Mouse (Mus musculus) lung, postnatal 0 days (tissue): Measurements from ENCODE around the gene Faf2. TPM values are rescaled to one million over a fixed set of nuclear protein-coding genes. Genes with fewer than 3 reads are reported as not detected.

Source experiments
- ATAC-seq: fragments of 200-750 bp; cut with Nextera tagmentation; 2 replicates; pipeline ENCODE4 v1.8.0; 2017; ENCODE audit warnings: moderate library complexity
- DNase-seq: peaks from one replicate; pipeline ENCODE4 v3.0.0-alpha.2; 2016; ENCODE audit warnings: low spot score
- H3K27ac ChIP-seq: fragments of 300-500 bp; sonication (generic); 2 replicates; pipeline ENCODE4 v1.5.1; 2014; ENCODE audit warnings: antibody characterized with exemption, mild to moderate bottlenecking, low read length, mixed read lengths
- H3K27me3 ChIP-seq: fragments of 300-500 bp; sonication (generic); replicated peaks from 2 replicates; pipeline ENCODE4 v1.6.1; 2014; ENCODE audit warnings: low read length, mixed read lengths; ENCODE audit not compliant: insufficient read depth
- H3K36me3 ChIP-seq: fragments of 300-500 bp; sonication (generic); 2 replicates; pipeline ENCODE4 v1.6.1; 2014; ENCODE audit warnings: low read length, mixed read lengths; ENCODE audit not compliant: insufficient read depth
- H3K4me1 ChIP-seq: fragments of 300-500 bp; sonication (generic); 2 replicates; pipeline ENCODE4 v1.6.1; 2014; ENCODE audit warnings: antibody characterized with exemption, low read depth, low read length, mixed read lengths; ENCODE audit not compliant: insufficient read depth
- H3K4me2 ChIP-seq: fragments of 300-500 bp; sonication (generic); replicated peaks from 2 replicates; pipeline ENCODE4 v1.6.1; 2014; ENCODE audit warnings: low read depth, mild to moderate bottlenecking, low read length, moderate library complexity, mixed read lengths
- H3K4me3 ChIP-seq: fragments of 300-500 bp; sonication (generic); 2 replicates; pipeline ENCODE4 v1.5.1; 2014; ENCODE audit warnings: low read depth, low read length
- H3K9ac ChIP-seq: fragments of 300-500 bp; sonication (generic); replicated peaks from 2 replicates; pipeline ENCODE4 v1.6.1; 2014; ENCODE audit warnings: low read depth, mild to moderate bottlenecking
- H3K9me3 ChIP-seq: fragments of 300-500 bp; sonication (generic); 2 replicates; pipeline ENCODE4 v1.6.1; 2016; ENCODE audit warnings: low read length, mixed read lengths
- CTCF ChIP-seq: IDR thresholded peaks from 2 replicates; pipeline ENCODE4 v1.5.1; 2016; ENCODE audit warnings: antibody characterized with exemption, mild to moderate bottlenecking
- EP300 ChIP-seq: IDR thresholded peaks from 2 replicates; pipeline ENCODE4 v1.6.1; 2016; ENCODE audit warnings: antibody characterized with exemption, mild to moderate bottlenecking, control low read depth
- WGBS: fragments of 180-500 bp; shearing (Covaris S2); extraction: QIAGEN DNeasy Blood & Tissue Kit; methylation state at CpG from one replicate; pipeline ENCODE4 v1.1.7; 2014; 5-methylcytosine and 5-hydroxymethylcytosine counted together
- polyA plus RNA-seq: library from polyadenylated mRNA; unstranded; fragments of >200 nt; fragmentation: Nextera tagmentation; extraction: Ambion mirVana; gene quantifications from 2 replicates; pipeline ENCODE4 v1.2.1, GENCODE M21; 2015

The Faf2 gene
- polyA plus RNA-seq, 1 experiment from 2014 or later = 53.7 TPM

GRCm38 (mm10) chr13:54591776-54592356, 29.7 kb upstream of the Faf2 start:
- ATAC-seq (no peak), DNase-seq (no peak)
- Histone ChIP-seq H3K4me1 (peaks cover 4% of the 10 kb centered on the region; the same call in 1 of the 2 replicates), H3K4me3 (no peak overlapping the region), H3K9ac (no peak overlapping the region), H3K4me2 (no peak overlapping the region), H3K36me3 (peaks cover 4% of the 10 kb centered on the region; the same call in 1 of the 2 replicates), H3K9me3 (no peaks in the 10 kb centered on the region), H3K27me3 (no peaks in the 10 kb centered on the region), H3K27ac (no peak overlapping the region)
- TF ChIP-seq EP300 (no peak), CTCF (no peak)
- WGBS = 86% methylated on average over 8 of the region's 8 CpGs

GRCm38 (mm10) chr13:54593617-54594016, 28.0 kb upstream of the Faf2 start:
- Histone ChIP-seq H3K4me2 (no peak overlapping the region), H3K27ac (no peak overlapping the region), H3K27me3 (no peaks in the 10 kb centered on the region), H3K4me3 (no peak overlapping the region), H3K9me3 (no peaks in the 10 kb centered on the region), H3K9ac (no peak overlapping the region), H3K36me3 (0 out of 2 replicates have a peak, but pooled peaks cover 4% of the 10 kb centered on the region), H3K4me1 (peaks cover 4% of the 10 kb centered on the region; the same call in 1 of the 2 replicates)
- WGBS = 90% methylated on average over 11 of the region's 11 CpGs
- no peak for ATAC-seq
- no peak for DNase-seq
- TF ChIP-seq CTCF = no peak
- TF ChIP-seq EP300 = no peak

- Histone ChIP-seq H3K27me3 (no peaks in the 10 kb centered on the region), H3K9me3 (no peaks in the 10 kb centered on the region), H3K36me3 (0 out of 2 replicates have a peak, but pooled peaks cover 4% of the 10 kb centered on the region), H3K27ac (no peak overlapping the region), H3K9ac (no peak overlapping the region), H3K4me3 (no peak overlapping the region), H3K4me1 (no peaks in the 10 kb centered on the region; the same call in 1 of the 2 replicates), H3K4me2 (no peak overlapping the region)
- TF ChIP-seq EP300 (no peak), CTCF (no peak)
- WGBS = 68% methylated on average over 8 of the region's 8 CpGs
- ATAC-seq (no peak), DNase-seq (no peak)
Observed at GRCm38 (mm10) chr13:54596107-54596690, 25.4 kb upstream of the Faf2 start.

- 50% methylated on average over 5 of the region's 5 CpGs for WGBS
- H3K36me3 ChIP-seq = 0 out of 2 replicates have a peak, but pooled peaks cover 6% of the 10 kb centered on the region
- no peak for ATAC-seq
- TF ChIP-seq EP300 (no peak), CTCF (no peak)
- DNase-seq = no peak
- no peak overlapping the region for H3K27ac ChIP-seq
- H3K9me3 ChIP-seq = no peaks in the 10 kb centered on the region
- no peak overlapping the region for H3K4me2 ChIP-seq
- no peak overlapping the region for H3K9ac ChIP-seq
- no peak overlapping the region for H3K4me3 ChIP-seq
- no peaks in the 10 kb centered on the region for H3K27me3 ChIP-seq
- no peaks in the 10 kb centered on the region for H3K4me1 ChIP-seq
Observed at GRCm38 (mm10) chr13:54596870-54597269, 24.7 kb upstream of the Faf2 start.

DNA sequence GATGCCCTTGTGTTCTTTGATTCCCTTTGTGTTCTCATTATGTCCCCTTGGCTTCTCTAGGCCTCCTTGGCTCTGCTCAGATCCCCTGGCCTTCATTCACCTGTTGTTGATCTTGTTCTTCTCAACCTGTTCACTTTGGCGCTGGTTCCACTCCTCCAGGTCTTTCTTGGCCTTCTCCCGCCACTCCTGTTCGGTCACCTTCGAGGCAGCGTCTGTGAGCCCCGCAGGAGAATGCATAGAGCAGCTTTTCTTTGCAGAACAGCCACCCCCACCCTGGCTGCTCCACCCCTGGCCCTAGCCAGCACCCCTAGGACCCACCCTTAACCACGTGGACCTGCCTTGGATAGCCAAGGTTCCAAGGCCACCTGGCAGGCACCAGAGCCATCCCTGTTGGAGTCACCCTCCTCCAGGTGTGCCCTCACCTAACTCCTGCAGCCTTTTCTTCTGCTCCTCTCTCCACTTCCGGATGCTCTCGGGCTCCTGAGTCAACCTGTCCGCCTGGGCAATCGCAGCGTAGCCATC, 22.9 kb upstream of the Faf2 start:
- TF ChIP-seq EP300 = no peak
- TF ChIP-seq CTCF = no peak

DNA sequence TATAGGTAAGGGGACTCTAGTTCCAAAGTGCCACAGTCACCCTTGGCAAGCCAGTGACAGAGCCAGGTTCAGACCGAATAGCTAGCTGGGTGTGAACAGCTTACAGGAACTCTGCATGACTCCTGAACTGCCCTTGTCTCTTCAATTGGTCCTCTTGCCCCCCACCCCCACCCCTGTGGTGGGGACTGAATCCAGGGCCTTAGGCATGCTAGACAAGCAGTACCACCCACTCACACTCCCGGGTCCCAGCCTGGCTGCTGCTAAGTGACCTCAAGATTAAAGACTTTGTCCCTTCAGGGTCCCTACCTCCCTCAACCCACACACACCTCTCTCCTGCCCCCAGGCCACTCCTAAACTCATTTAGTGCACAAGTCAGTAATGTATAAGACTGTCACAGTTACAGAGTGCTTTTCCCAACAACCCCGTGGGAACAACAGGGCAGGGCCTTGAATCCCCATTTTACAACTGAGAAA, 18.9 kb upstream of the Faf2 start:
- Histone ChIP-seq H3K4me1 (no peaks in the 10 kb centered on the region), H3K4me3 (no peak overlapping the region), H3K9me3 (no peaks in the 10 kb centered on the region), H3K27ac (no peak overlapping the region), H3K4me2 (no peak overlapping the region), H3K36me3 (peaks cover 6% of the 10 kb centered on the region; the same call in 1 of the 2 replicates), H3K27me3 (no peaks in the 10 kb centered on the region), H3K9ac (no peak overlapping the region)
- WGBS = 63% methylated on average over 3 of the region's 3 CpGs
- no peak for ATAC-seq
- TF ChIP-seq CTCF = no peak
- TF ChIP-seq EP300 = no peak
- no peak for DNase-seq

More for the DNA sequence above, 22.9 kb upstream of the Faf2 start:
- H3K27me3 ChIP-seq = no peaks in the 10 kb centered on the region
- 0 out of 2 replicates have a peak, but pooled peaks cover 6% of the 10 kb centered on the region for H3K36me3 ChIP-seq
- H3K9me3 ChIP-seq = no peaks in the 10 kb centered on the region
- H3K27ac ChIP-seq = no peak overlapping the region
- no peak overlapping the region for H3K9ac ChIP-seq
- no peak overlapping the region for H3K4me2 ChIP-seq
- WGBS = 84% methylated on average over 12 of the region's 12 CpGs
- no peaks in the 10 kb centered on the region for H3K4me1 ChIP-seq
- ATAC-seq (no peak), DNase-seq (no peak)
- H3K4me3 ChIP-seq = no peak overlapping the region
